ENCODE assay signal across 8 mouse cellular contexts in genomic region chr5:25497369-25497719, GRCm38 (mm10). TPM values are rescaled to one million over a fixed set of nuclear protein-coding genes. Genes with fewer than 3 reads are reported as not detected.
A peak's percentile ranks its signal among the peaks of the same experiment; 100 is the strongest.
DNase-seq lines count a peak whose midpoint lies in the region; ATAC-seq and TF ChIP-seq lines count a peak whose summit lies in the region.

No protein-coding gene starts in this region.

- WGBS in embryonic facial prominence, embryonic 12.5 days, result 2% methylated on average over 10 of the region's 10 CpGs
- under 1% methylated on average over 10 of the region's 10 CpGs for WGBS in hindbrain, embryonic 16.5 days
- 4% methylated on average over 10 of the region's 10 CpGs for WGBS in macrophage (ENCODE audit: missing documents)

- peak overlapping the region; percentile 91 for H3K9ac ChIP-seq in embryonic facial prominence, embryonic 12.5 days
- H3K9ac ChIP-seq in hindbrain, embryonic 16.5 days (ENCODE audit: low read depth, low read length), result peak overlapping the region; percentile 95

- H3K4me2 ChIP-seq in embryonic facial prominence, embryonic 12.5 days (replicated peaks), result peak overlapping the region; percentile 79
- peak overlapping the region; percentile 79 for H3K4me2 ChIP-seq in hindbrain, embryonic 16.5 days (ENCODE audit: low read length)

- DNase-seq in kidney, adult 11 months, result peak; percentile 16
- DNase-seq in kidney, adult 9 months, result no peak
- DNase-seq in G1E (ENCODE audit: low spot score), result no peak
- no peak for DNase-seq in retina, embryonic 14.5 days (ENCODE audit: low spot score)
- no peak for DNase-seq in right cerebral cortex, postnatal 14 days

- peak overlapping the region; percentile 98; the same call in 1 of the 2 replicates for H3K27ac ChIP-seq in embryonic facial prominence, embryonic 12.5 days
- peak overlapping the region; percentile 99 for H3K27ac ChIP-seq in hindbrain, embryonic 16.5 days (ENCODE audit: low read depth, low read length)
- H3K27ac ChIP-seq in macrophage, result no peak overlapping the region; the same call in 1 of the 2 replicates

- TF ChIP-seq CTCF in G1E (IDR thresholded peaks at IDR 0.05; ENCODE audit: low read depth, low read length), result no peak

- H3K79me2 ChIP-seq in macrophage (ENCODE audit: inconsistent target), result peaks cover 53% of the 10 kb centered on the region

- no peaks in the 10 kb centered on the region for H3K27me3 ChIP-seq in G1E (ENCODE audit: insufficient read depth, low read length)
- no peaks in the 10 kb centered on the region for H3K27me3 ChIP-seq in embryonic facial prominence, embryonic 12.5 days
- H3K27me3 ChIP-seq in hindbrain, embryonic 16.5 days (replicated peaks; ENCODE audit: control insufficient read depth, insufficient read depth, low read length), result no peaks in the 10 kb centered on the region

- H3K4me3 ChIP-seq in G1E (ENCODE audit: low read depth, low read length), result peak overlapping the region; percentile 95
- H3K4me3 ChIP-seq in embryonic facial prominence, embryonic 12.5 days, result peak overlapping the region; percentile 95
- peak overlapping the region; percentile 99 for H3K4me3 ChIP-seq in hindbrain, embryonic 16.5 days (ENCODE audit: low read length)
- peak overlapping the region; percentile 70 for H3K4me3 ChIP-seq in macrophage (ENCODE audit: inconsistent target)

- peak; percentile 38; the same call in 1 of the 2 replicates for ATAC-seq in G1E (ENCODE audit: extremely low read depth, insufficient number of reproducible peaks, low FRiP score, poor library complexity, severe bottlenecking)
- no peak for ATAC-seq in embryonic facial prominence, embryonic 12.5 days (ENCODE audit: insufficient number of reproducible peaks, insufficient read depth, low FRiP score, low TSS enrichment)
- no peak for ATAC-seq in hindbrain, embryonic 16.5 days

- peaks cover 34% of the 10 kb centered on the region for H3K4me1 ChIP-seq in G1E (ENCODE audit: insufficient read depth, low read depth, low read length)
- H3K4me1 ChIP-seq in embryonic facial prominence, embryonic 12.5 days, result peaks cover 9% of the 10 kb centered on the region
- H3K4me1 ChIP-seq in hindbrain, embryonic 16.5 days (ENCODE audit: control insufficient read depth, insufficient read depth, low read depth, low read length), result peaks cover 14% of the 10 kb centered on the region

- no peaks in the 10 kb centered on the region for H3K9me3 ChIP-seq in G1E (replicated peaks)
- H3K9me3 ChIP-seq in embryonic facial prominence, embryonic 12.5 days, result no peaks in the 10 kb centered on the region
- H3K9me3 ChIP-seq in hindbrain, embryonic 16.5 days (ENCODE audit: control insufficient read depth, low read length), result no peaks in the 10 kb centered on the region

- peaks cover 3% of the 10 kb centered on the region for H3K36me3 ChIP-seq in G1E (replicated peaks)
- H3K36me3 ChIP-seq in embryonic facial prominence, embryonic 12.5 days, result no peaks in the 10 kb centered on the region
- no peaks in the 10 kb centered on the region for H3K36me3 ChIP-seq in hindbrain, embryonic 16.5 days (ENCODE audit: control insufficient read depth, insufficient read depth, low read length)
- no peaks in the 10 kb centered on the region for H3K36me3 ChIP-seq in macrophage (ENCODE audit: inconsistent target)

RNA-seq across cellular contexts. Expression of gene Kmt2c, which starts 1.2 kb away (rescaled TPM):
- total RNA-seq in G1E (2014; fragmentation: Nextera tagmentation) (141 and 156 TPM in 2 replicates), G1E (2017) (50.1 and 50.2 TPM in 2 replicates)
- polyA plus RNA-seq in G1E (2012) (4.3 and 5.3 TPM in 2 replicates), macrophage (2018) (16.9 to 19.3 TPM (median 18.9 TPM) in 3 replicates)
- 19.1 and 20.0 TPM in 2 replicates for polyA plus RNA-seq in embryonic facial prominence, embryonic 12.5 days (2016; fragmentation: Nextera tagmentation; extraction: Ambion mirVana)
- polyA plus RNA-seq in hindbrain, embryonic 16.5 days (2015; fragmentation: Nextera tagmentation; extraction: Ambion mirVana), result 12.1 and 13.1 TPM in 2 replicates
- 100 to 1,000 TPM in 25 of 26 experiments, 10 to 100 TPM in 1; 74.6 to 347 (median 272) TPM for total RNA-seq in macrophage (2018; cell fraction: chromatin; rRNA removed)
- 10 to 100 TPM; 22.4 to 50.1 (median 37.7) TPM for total RNA-seq in macrophage (2018; cell fraction: cytosol; rRNA removed)
- 100 to 1,000 TPM in 21 of 26 experiments, 10 to 100 TPM in 5; 56.0 to 218 (median 144) TPM for total RNA-seq in macrophage (2018; cell fraction: nucleus; rRNA removed)

RNA-seq across cellular contexts. Expression of gene Cct8l1, which starts 18.5 kb away (rescaled TPM):
- total RNA-seq in G1E (2014; fragmentation: Nextera tagmentation) (0.39 TPM in 1 of 2 replicates, not detected in the other), G1E (2017) (0.05 TPM in 1 of 2 replicates, not detected in the other)
- polyA plus RNA-seq in G1E (2012) (not detected in 2 replicates), macrophage (2018) (not detected in 3 replicates)
- not detected in 2 replicates for polyA plus RNA-seq in embryonic facial prominence, embryonic 12.5 days (2016; fragmentation: Nextera tagmentation; extraction: Ambion mirVana)
- 0.10 and 0.22 TPM in 2 replicates for polyA plus RNA-seq in hindbrain, embryonic 16.5 days (2015; fragmentation: Nextera tagmentation; extraction: Ambion mirVana)
- total RNA-seq in macrophage (2018; cell fraction: chromatin; rRNA removed), result not detected
- not detected for total RNA-seq in macrophage (2018; cell fraction: cytosol; rRNA removed)
- total RNA-seq in macrophage (2018; cell fraction: nucleus; rRNA removed), result not detected
